Mouse (Mus musculus) erythroblast, embryonic 14.5 days (primary cell): ENCODE data around the gene Stx4a.

Experiments used
- GATA1 ChIP-seq: IDR thresholded peaks from 2 replicates; pipeline ENCODE4 v1.6.1; 2012; ENCODE audit warnings: low read length, inconsistent platforms, mixed read lengths
- TAL1 ChIP-seq: IDR thresholded peaks from 3 replicates; pipeline ENCODE4 v1.6.1; 2012; ENCODE audit warnings: low read length, inconsistent platforms, mixed read lengths

DNA sequence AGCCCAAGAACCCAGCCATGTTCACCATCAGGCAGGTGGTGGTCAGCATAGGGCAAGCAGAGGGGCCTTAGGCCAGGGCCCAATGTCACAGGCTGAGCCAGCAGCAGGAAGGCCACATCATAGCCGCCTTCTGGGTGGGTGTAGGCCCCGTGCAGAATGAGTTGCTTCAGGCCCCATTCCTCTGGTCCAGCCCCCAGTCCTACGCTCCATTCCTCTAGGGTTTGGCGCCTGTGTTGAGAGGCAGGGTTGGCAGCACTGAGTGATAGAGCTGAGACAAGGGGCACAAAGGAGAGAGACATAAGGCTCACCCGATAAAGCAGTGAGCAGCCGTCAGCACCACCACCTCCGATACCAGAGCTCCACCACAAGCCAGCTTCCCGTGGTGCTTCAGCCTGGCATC is 63.1 kb downstream of the Stx4a start:
- no peak for TF ChIP-seq TAL1
- no peak for TF ChIP-seq GATA1
